Mouse (Mus musculus) left cerebral cortex, postnatal 14 days (tissue): ENCODE measurements around the gene Ryr3. TPM values are rescaled to one million over a fixed set of nuclear protein-coding genes. Genes with fewer than 3 reads are reported as not detected.

ENCODE experiments used
- DNase-seq, 2 experiments: peaks; one replicate each; pipeline ENCODE4 v3.0.0; 2021 to 2022; ENCODE audit warnings: low spot score in 2 of 2, mixed read lengths in 1 of 2
- intact Hi-C: fragments of 180-260 bp; cut with DNase I; formaldehyde crosslinking; loops from one replicate; pipeline ENCODE4 v1.15.1; 2025
- total RNA-seq, 2 experiments: library from RNA; stranded (reverse); gene quantifications; 2 replicates each; pipeline ENCODE4 v1.2.3; 2021

Gene Ryr3
- total RNA-seq, 2 experiments from 2014 or later: 29.7 to 34.7 TPM

- intact Hi-C loops: no loop called here
- no peak for DNase-seq
These were observed 468.4 kb downstream of the Ryr3 start for GRCm38 (mm10) chr2:112748532-112748931.

GRCm38 (mm10) chr2:112732942-112733341 lies 484.0 kb downstream of the Ryr3 start:
- intact Hi-C loops: no loop called here
- no peak for DNase-seq

- no peak for DNase-seq
- intact Hi-C loops: no loop called here
These were observed 489.1 kb downstream of the Ryr3 start for GRCm38 (mm10) chr2:112727842-112728241.

GRCm38 (mm10) chr2:112721217-112721616 lies 495.7 kb downstream of the Ryr3 start:
- intact Hi-C loops: no loop called here
- DNase-seq: no peak

GRCm38 (mm10) chr2:112720715-112721114 lies 496.2 kb downstream of the Ryr3 start:
- intact Hi-C loops: no loop called here
- DNase-seq: no peak

GRCm38 (mm10) chr2:112714648-112715047 lies 502.2 kb downstream of the Ryr3 start:
- intact Hi-C loops: no loop called here
- no peak for DNase-seq

GRCm38 (mm10) chr2:112681817-112682216 lies 535.1 kb downstream of the Ryr3 start:
- DNase-seq: no peak
- intact Hi-C loops: no loop called here

GRCm38 (mm10) chr2:112677246-112677645 lies 539.6 kb downstream of the Ryr3 start:
- intact Hi-C loops: no loop called here
- no peak for DNase-seq

- intact Hi-C loops: no loop called here
- DNase-seq: no peak
These were observed 540.2 kb downstream of the Ryr3 start for GRCm38 (mm10) chr2:112676721-112677120.

GRCm38 (mm10) chr2:112676175-112676574 lies 540.7 kb downstream of the Ryr3 start:
- DNase-seq: no peak
- intact Hi-C loops: no loop called here

- DNase-seq: no peak
- intact Hi-C loops: no loop called here
These were observed 547.4 kb downstream of the Ryr3 start for GRCm38 (mm10) chr2:112669461-112669860.

GRCm38 (mm10) chr2:112656131-112656530 lies 560.8 kb downstream of the Ryr3 start:
- intact Hi-C loops: no loop called here
- no peak for DNase-seq

- intact Hi-C loops: no loop called here
- DNase-seq: no peak
These were observed 563.1 kb downstream of the Ryr3 start for GRCm38 (mm10) chr2:112653836-112654235.

GRCm38 (mm10) chr2:112637206-112637605 lies 579.7 kb downstream of the Ryr3 start:
- no peak for DNase-seq
- intact Hi-C loops: no loop called here

- peak; percentile 19 to 51 for DNase-seq
- intact Hi-C loops: no loop called here
These were observed 584.4 kb downstream of the Ryr3 start for GRCm38 (mm10) chr2:112632536-112632935.

GRCm38 (mm10) chr2:112630669-112631068 lies 586.2 kb downstream of the Ryr3 start:
- DNase-seq: no peak
- intact Hi-C loops: no loop called here

- DNase-seq: no peak
- intact Hi-C loops: no loop called here
These were observed 591.7 kb downstream of the Ryr3 start for GRCm38 (mm10) chr2:112625156-112625555.

- intact Hi-C loops: no loop called here
- no peak for DNase-seq
These were observed 599.7 kb downstream of the Ryr3 start for GRCm38 (mm10) chr2:112617206-112617605.

GRCm38 (mm10) chr2:112614375-112614774 lies 602.5 kb downstream of the Ryr3 start:
- no peak for DNase-seq
- intact Hi-C loops: no loop called here

- intact Hi-C loops: no loop called here
- no peak for DNase-seq
These were observed 604.3 kb downstream of the Ryr3 start for GRCm38 (mm10) chr2:112612628-112613027.

GRCm38 (mm10) chr2:112606536-112606935 lies 610.4 kb downstream of the Ryr3 start:
- intact Hi-C loops: no loop called here
- DNase-seq: no peak

- DNase-seq: peak in 1 of 2 experiments; percentile 23
- intact Hi-C loops: no loop called here
These were observed 614.4 kb downstream of the Ryr3 start for GRCm38 (mm10) chr2:112602487-112602886.
